Mouse (Mus musculus): ENCODE data around the gene Trit1.

- TF ChIP-seq POLR2A (IDR thresholded peaks at IDR 0.05; ENCODE audit: low read depth, low read length): no peak
- no peak for TF ChIP-seq CTCF (IDR thresholded peaks at IDR 0.05; ENCODE audit: borderline replicate concordance, insufficient read depth, low read length)
These were observed 11.1 kb upstream of the Trit1 start for GRCm38 (mm10) chr4:123005054-123005966.

Measured in embryonic fibroblast, embryonic 13.5 days (primary cell).